Mouse (Mus musculus) thymus, adult 2 months (tissue): Measurements from ENCODE around the gene Chrm5.

Experiments
- CTCF ChIP-seq: fragments of 200-500 bp; IDR thresholded peaks from 2 replicates; pipeline ENCODE4 v1.5.1; 2012; ENCODE audit warnings: mild to moderate bottlenecking, control low read depth, low read length, moderate library complexity, borderline replicate concordance; ENCODE audit not compliant: control insufficient read depth, poor library complexity, insufficient read depth; ENCODE audit errors: extremely low read depth
- POLR2A ChIP-seq: fragments of 200-500 bp; IDR thresholded peaks from 2 replicates; pipeline ENCODE4 v1.6.1; 2012; ENCODE audit warnings: mild to moderate bottlenecking, low read length, control low read depth, moderate library complexity; ENCODE audit not compliant: control insufficient read depth, poor library complexity, insufficient read depth; ENCODE audit errors: extremely low read depth

DNA sequence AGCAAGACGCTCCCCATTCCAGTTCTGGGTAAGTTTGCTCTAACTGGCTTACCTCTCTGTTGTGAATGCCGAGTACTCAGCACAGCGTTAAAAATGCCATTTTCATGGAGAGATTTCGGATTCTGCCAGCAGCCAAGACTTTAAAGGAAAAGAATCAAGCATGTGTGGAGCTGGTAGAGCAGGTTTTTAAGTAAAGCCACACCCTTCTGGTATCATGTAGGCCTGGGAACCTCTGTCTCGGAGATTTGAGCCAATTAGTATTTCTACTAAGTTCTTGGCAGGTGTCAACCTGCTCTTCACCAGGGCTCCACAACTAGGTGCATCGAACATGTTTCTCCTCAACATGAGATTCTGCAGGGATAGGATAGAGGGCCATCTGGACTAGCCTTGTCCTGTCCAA lies 4.0 kb downstream of the Chrm5 start:
- no peak for TF ChIP-seq CTCF
- no peak for TF ChIP-seq POLR2A
